ENCODE assay signal across 18 mouse cellular contexts in the genomic region with DNA sequence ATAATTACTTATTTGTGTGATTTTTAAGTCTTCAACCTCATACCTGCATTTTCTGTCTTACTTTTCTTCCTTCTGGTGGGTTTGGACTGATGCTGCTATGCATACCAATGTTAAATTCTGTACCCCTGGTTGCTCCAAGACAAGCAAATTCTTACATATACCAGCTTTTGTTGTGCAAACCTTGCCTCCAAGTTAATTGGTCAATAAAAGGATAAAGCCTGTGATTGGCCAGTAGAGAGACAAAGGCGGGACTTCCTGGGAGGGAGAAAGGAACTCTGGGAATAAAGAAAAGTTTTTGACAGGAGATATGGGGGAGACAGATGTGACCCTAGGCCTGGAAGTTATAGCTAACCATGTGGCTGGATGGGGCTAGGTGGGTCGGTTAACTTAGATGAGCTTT.
"Had no signal": no experiment of that assay in that cellular context is flagged by ENCODE, and none has a peak within 500 bp of the region (broad histone marks: within the 10 kb centered on the region; RNA-seq: fewer than 3 reads in every experiment).

No protein-coding gene starts in this region.

- H3K9me3 ChIP-seq: lung, embryonic 15.5 days; megakaryocyte, embryonic 14.5 days; midbrain, embryonic 12.5 days; neural tube, embryonic 12.5 days; stomach, embryonic 15.5 days had no signal

- H3K4me1 ChIP-seq: lung, embryonic 15.5 days; megakaryocyte, embryonic 14.5 days; midbrain, embryonic 12.5 days; neural tube, embryonic 12.5 days; stomach, embryonic 15.5 days had no signal

- H3K27me3 ChIP-seq: lung, embryonic 15.5 days; megakaryocyte, embryonic 14.5 days; midbrain, embryonic 12.5 days; neural tube, embryonic 12.5 days; stomach, embryonic 15.5 days had no signal

- H3K4me3 ChIP-seq: lung, embryonic 15.5 days; megakaryocyte, embryonic 14.5 days; midbrain, embryonic 12.5 days; neural tube, embryonic 12.5 days; stomach, embryonic 15.5 days had no signal

- H3K27ac ChIP-seq: liver, embryonic 14.5 days; lung, embryonic 15.5 days; macrophage; midbrain, embryonic 12.5 days; neural tube, embryonic 12.5 days; stomach, embryonic 15.5 days; stomach, postnatal 0 days had no signal

- DNase-seq: lung, adult 2 months; lung, postnatal 14 days; lung, postnatal 36 days; midbrain, embryonic 14.5 days; right cerebral cortex, postnatal 25 days; right cerebral cortex, postnatal 4 days; spleen, adult 18-20 months; thymus, adult 2 months; thymus, postnatal 25 days; thymus, postnatal 4 days had no signal

- H3K9ac ChIP-seq: liver, embryonic 14.5 days; lung, embryonic 15.5 days; midbrain, embryonic 12.5 days; neural tube, embryonic 12.5 days; stomach, embryonic 15.5 days had no signal
